Mouse (Mus musculus) liver, embryonic 11.5 days (tissue): ENCODE results near the gene Myo18a. TPM values are rescaled to one million over a fixed set of nuclear protein-coding genes. Genes with fewer than 3 reads are reported as not detected.

Experiments used
- ATAC-seq: fragments of 200-750 bp; cut with Nextera tagmentation; replicated peaks from 2 replicates; pipeline ENCODE4 v1.8.0; 2017; ENCODE audit warnings: moderate number of reproducible peaks, mild to moderate bottlenecking, moderate TSS enrichment, moderate library complexity; ENCODE audit not compliant: low FRiP score
- DNase-seq: peaks from one replicate; pipeline ENCODE4 v3.0.0-alpha.2; 2017; ENCODE audit warnings: low spot score
- H3K27ac ChIP-seq: fragments of 300-500 bp; sonication (generic); 2 replicates; pipeline ENCODE4 v1.5.1; 2014; ENCODE audit warnings: mild to moderate bottlenecking, low read depth, low read length, control low read depth
- H3K27me3 ChIP-seq: fragments of 300-500 bp; sonication (generic); replicated peaks from 2 replicates; pipeline ENCODE4 v1.6.1; 2014; ENCODE audit warnings: low read length, mixed read lengths; ENCODE audit not compliant: control insufficient read depth, insufficient read depth
- H3K36me3 ChIP-seq: fragments of 300-500 bp; sonication (generic); 2 replicates; pipeline ENCODE4 v1.6.1; 2014; ENCODE audit warnings: mild to moderate bottlenecking, low read length, moderate library complexity, mixed read lengths; ENCODE audit not compliant: control insufficient read depth, insufficient read depth
- H3K4me1 ChIP-seq: fragments of 300-500 bp; sonication (generic); replicated peaks from 2 replicates; pipeline ENCODE4 v1.6.1; 2014; ENCODE audit warnings: low read length, mixed read lengths; ENCODE audit not compliant: control insufficient read depth, insufficient read depth
- H3K4me2 ChIP-seq: fragments of 300-500 bp; sonication (generic); 2 replicates; pipeline ENCODE4 v1.6.1; 2014; ENCODE audit warnings: mild to moderate bottlenecking, control low read depth, moderate library complexity
- H3K4me3 ChIP-seq: fragments of 300-500 bp; sonication (generic); 2 replicates; pipeline ENCODE4 v1.5.1; 2014; ENCODE audit warnings: low read depth, low read length, control low read depth
- H3K9ac ChIP-seq: fragments of 300-500 bp; sonication (generic); 2 replicates; pipeline ENCODE4 v1.6.1; 2014; ENCODE audit warnings: low read depth, low read length, control low read depth
- H3K9me3 ChIP-seq: fragments of 300-500 bp; sonication (generic); 2 replicates; pipeline ENCODE4 v1.6.1; 2016; ENCODE audit warnings: low read length, inconsistent platforms, mixed read lengths; ENCODE audit not compliant: control insufficient read depth
- WGBS: fragments of 180-500 bp; shearing (Covaris S2); extraction: QIAGEN DNeasy Blood & Tissue Kit; methylation state at CpG from one replicate; pipeline ENCODE4 v1.1.7; 2014; 5-methylcytosine and 5-hydroxymethylcytosine counted together
- polyA plus RNA-seq: library from polyadenylated mRNA; unstranded; fragments of >200 nt; fragmentation: Nextera tagmentation; extraction: Ambion mirVana; gene quantifications from 2 replicates; pipeline ENCODE4 v1.2.1, GENCODE M21; 2014

Gene Myo18a
- polyA plus RNA-seq, 1 experiment from 2014 or later: 37.1 TPM

DNA sequence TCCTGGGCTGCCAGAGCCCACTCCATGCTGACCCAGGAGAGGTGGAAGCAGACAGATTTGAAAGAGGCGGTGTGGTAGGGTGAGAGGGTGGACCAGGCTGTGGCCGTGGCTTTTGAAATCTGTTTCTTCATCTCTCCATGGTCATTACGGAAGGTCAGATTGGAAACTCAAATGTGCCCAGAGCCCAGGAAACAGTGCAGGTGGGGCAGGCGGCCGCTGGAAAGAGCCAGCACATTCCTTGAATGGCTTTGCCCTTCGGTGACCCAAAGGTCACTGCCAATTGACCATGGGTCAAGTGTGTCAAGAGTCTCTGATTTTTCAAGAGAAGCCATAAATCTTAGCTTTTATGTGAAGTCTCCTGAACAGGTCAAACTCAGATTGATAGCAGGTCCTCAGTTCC lies 150.5 kb downstream of the Myo18a start:
- Histone ChIP-seq H3K4me1 (no peaks in the 10 kb centered on the region; the same call in 1 of the 2 replicates), H3K4me3 (no peak overlapping the region), H3K9ac (no peak overlapping the region), H3K36me3 (no peaks in the 10 kb centered on the region), H3K9me3 (no peaks in the 10 kb centered on the region), H3K27ac (no peak overlapping the region), H3K4me2 (no peak overlapping the region), H3K27me3 (peaks cover 68% of the 10 kb centered on the region)
- DNase-seq (no peak), ATAC-seq (no peak)
- 67% methylated on average over 6 of the region's 6 CpGs for WGBS

DNA sequence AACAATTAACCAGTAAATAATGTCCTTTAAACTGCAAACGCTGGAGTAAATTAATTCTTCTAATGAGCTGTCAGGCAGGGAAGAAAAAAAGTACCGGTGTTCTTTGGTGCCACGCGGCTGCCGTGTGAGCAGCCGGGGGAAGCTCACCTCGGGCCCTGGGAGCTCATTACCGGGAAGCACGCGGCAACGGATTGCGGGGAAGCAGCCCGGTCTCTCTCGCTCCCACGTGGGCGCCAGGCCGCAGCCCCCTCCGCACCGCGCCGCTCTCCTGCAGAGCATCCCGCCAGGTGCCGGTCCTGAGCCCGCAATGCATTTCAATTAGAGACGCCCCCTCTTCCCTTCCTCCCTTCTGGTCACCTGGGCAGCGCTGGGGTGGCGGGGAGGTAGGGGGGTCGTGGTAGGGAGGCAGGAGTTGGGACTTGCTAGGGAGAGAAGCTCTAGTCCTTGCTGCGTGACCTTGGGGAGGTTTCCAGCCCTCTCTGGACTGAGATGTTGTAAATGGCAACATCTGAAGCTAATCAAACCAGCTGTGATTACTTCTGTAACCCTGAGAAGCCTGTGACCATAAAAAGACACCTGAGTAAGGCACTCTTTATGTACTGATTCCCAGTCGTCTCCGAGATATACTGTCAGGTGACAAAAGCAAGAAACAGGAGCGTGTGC lies 151.7 kb downstream of the Myo18a start:
- ATAC-seq (no peak), DNase-seq (no peak)
- WGBS: 7% methylated on average over 32 of the region's 32 CpGs
- H3K4me1 ChIP-seq: no peaks in the 10 kb centered on the region; the same call in 1 of the 2 replicates
- peaks cover 71% of the 10 kb centered on the region for H3K27me3 ChIP-seq
- H3K9me3 ChIP-seq: no peaks in the 10 kb centered on the region
- no peaks in the 10 kb centered on the region for H3K36me3 ChIP-seq
- H3K9ac ChIP-seq: no peak overlapping the region
- no peak overlapping the region for H3K4me3 ChIP-seq
- H3K27ac ChIP-seq: no peak overlapping the region
- H3K4me2 ChIP-seq: no peak overlapping the region

Other genes starting within 250 kb of the Myo18a start
- gene Abhd15, start 248.1 kb upstream of the Myo18a start, polyA plus RNA-seq: 3.9 and 4.2 TPM in 2 replicates
- 16.2 and 17.9 TPM in 2 replicates for gene Trp53i13, start 247.3 kb upstream of the Myo18a start, polyA plus RNA-seq
- gene Gm10392, start 244.0 kb upstream of the Myo18a start, polyA plus RNA-seq: not detected in 2 replicates
- gene Taok1, start 155.4 kb upstream of the Myo18a start, polyA plus RNA-seq: 9.6 and 9.9 TPM in 2 replicates
- 4.6 and 5.3 TPM in 2 replicates for gene Nufip2, start 77.1 kb upstream of the Myo18a start, polyA plus RNA-seq
- gene Cryba1, start 38.0 kb upstream of the Myo18a start, polyA plus RNA-seq: not detected in 2 replicates
- gene Gm10277, start 24.5 kb downstream of the Myo18a start, polyA plus RNA-seq: 1.5 and 2.0 TPM in 2 replicates
- 6.9 and 7.2 TPM in 2 replicates for gene Pipox, start 130.8 kb downstream of the Myo18a start, polyA plus RNA-seq
- 0.36 TPM in 1 of 2 replicates, not detected in the other for gene Sez6, start 167.6 kb downstream of the Myo18a start, polyA plus RNA-seq
- gene Phf12, start 219.5 kb downstream of the Myo18a start, polyA plus RNA-seq: 17.0 and 18.6 TPM in 2 replicates